Mouse (Mus musculus) megakaryocyte progenitor cell, adult 5-6 weeks (primary cell): ENCODE measurements at regions not wholly inside any gene's neighbourhood (a gene's known extent, or its start where the extent isn't known, plus 50 kb on each side); places are given as distances from the start of the nearest gene placed in this dataset.

ENCODE experiments used
- ATAC-seq: replicated peaks from 2 replicates; pipeline ENCODE4 v1.8.0; 2016; ENCODE audit warnings: mild to moderate bottlenecking, moderate TSS enrichment, inconsistent platforms; ENCODE audit not compliant: poor library complexity

- ATAC-seq = peak; percentile 65
Observed at GRCm38 (mm10) chr10:68378212-68378611, 99.7 kb upstream of the Arid5b start.

DNA sequence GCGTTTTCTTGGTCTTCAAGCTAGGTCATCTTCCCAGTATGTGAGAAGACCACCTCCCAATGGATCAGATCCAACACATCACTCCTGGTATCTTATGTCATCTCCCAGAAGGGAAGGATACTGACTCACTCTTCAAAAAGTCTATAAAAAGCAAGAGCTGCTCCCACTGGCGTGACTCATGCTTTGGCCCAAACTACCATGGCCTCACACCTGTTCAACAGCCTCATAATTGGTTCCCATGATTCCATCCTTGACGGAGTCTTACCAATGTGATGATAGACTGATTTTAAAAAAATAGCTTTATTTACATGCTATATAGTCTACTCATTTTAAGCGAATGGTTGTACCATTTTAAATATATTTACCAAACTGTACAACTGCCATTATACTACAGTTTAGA lies 98.9 kb upstream of the Arid5b start:
- ATAC-seq = no peak

DNA sequence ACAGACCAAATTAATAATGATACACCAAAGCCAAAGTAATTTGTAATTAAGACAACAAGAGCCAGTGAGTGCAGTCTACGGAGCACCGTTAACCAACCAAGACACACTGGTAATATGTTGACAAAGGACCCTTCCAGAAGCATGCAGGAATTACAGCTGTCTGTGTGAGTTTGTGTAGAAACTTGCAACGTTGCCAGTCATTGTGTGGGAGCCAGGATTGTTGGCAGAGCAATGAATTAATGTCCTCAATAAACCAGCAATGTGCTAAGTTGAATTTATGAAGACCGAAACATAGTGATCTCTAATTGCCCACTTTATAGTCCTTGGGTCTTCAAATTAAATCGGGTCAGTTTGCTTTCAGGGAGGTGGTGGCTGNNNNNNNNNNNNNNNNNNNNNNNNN lies 95.3 kb upstream of the Arid5b start:
- ATAC-seq = no peak

GRCm38 (mm10) chr10:68371785-68372184 lies 93.2 kb upstream of the Arid5b start:
- no peak for ATAC-seq

DNA sequence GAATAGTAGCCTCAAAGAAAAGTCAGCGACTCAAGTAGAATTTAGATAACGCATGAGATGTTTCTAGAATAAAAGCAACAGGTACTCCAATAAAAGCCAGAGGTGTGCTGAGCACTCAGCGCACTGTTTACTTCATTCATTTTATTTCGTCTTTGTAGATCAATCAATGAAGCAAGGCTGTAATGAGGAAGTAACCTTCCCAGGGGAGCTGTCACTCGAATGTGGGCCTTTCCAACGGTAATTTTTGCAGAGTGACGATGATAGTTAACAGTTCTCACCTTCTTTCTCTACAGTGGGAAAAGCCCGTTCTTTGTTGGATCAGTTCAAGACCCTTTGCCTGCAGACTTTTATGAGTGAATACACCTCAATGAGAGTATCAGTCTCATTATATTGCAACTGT lies 92.4 kb upstream of the Arid5b start:
- no peak for ATAC-seq

- ATAC-seq = no peak
Observed at GRCm38 (mm10) chr10:68366796-68367195, 88.3 kb upstream of the Arid5b start.

GRCm38 (mm10) chr10:68360765-68361483 lies 82.4 kb upstream of the Arid5b start:
- no peak for ATAC-seq

- ATAC-seq = no peak
Observed at GRCm38 (mm10) chr10:68359135-68359534, 80.6 kb upstream of the Arid5b start.

GRCm38 (mm10) chr10:68356973-68357372 lies 78.4 kb upstream of the Arid5b start:
- no peak for ATAC-seq

DNA sequence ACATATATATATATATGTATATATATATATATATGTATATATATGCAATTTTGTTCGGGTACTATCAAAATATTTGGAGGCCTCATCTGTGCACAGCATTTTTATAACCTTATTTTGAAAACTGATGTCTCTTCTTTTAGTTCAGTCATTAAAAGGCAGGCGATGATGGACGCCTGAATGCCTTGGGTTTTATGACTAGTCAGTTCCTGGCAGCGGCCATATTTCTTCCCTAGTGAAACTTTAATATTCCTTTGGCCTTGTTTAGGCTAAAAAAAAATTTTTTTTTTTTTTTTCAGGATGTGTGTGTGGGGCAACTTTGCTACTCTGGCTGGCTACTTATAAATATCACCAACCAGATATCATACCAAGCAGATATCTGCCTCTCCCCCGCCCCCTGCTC lies 78.0 kb upstream of the Arid5b start:
- ATAC-seq = no peak

DNA sequence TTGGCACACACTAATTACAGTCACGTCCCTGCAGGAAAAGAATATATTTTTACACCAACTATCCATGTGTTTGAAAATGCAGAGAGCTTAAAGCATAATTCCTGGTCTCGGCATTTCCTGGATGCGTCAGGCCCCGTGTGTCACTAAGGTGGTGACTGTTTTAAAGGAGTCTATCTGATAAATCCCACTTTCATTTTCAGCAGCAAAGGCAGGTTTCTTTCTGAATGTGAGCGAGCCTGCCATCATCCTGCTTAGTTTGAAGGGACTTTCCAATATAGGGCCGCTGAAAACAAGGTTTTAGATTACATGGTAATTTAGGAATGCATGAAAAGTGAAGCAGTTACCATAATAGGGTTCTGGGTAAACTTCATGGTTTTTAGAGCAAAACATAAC lies 77.5 kb upstream of the Arid5b start:
- no peak for ATAC-seq

DNA sequence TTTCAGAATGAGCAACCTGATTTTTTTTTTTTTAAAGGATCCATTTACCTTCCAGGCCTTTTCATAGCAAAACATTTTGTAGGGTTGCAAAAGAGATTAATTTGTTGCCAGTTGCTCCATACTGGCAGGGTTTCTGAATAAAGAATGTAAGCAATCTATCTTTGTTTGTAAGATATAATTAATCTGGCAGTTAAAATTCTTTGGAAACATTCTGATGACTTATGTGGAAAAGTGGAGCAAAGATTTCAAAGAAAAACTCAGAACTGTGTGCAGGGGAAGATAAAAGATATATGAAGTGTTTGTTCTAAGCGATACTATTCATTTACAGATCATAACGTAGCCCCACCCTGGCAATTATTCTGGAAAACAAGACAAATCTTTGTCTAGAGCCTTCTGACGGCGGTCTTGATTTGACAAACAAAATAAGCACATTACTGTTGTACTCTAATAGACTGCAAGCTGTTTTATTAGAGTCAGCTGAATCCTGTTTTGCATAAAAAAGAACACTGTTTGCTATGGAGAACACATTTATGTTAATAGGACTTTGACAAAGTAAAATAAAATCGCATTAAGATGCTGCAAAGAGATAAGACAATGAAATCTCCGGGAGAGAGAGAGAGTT lies 77.0 kb upstream of the Arid5b start:
- ATAC-seq = no peak

DNA sequence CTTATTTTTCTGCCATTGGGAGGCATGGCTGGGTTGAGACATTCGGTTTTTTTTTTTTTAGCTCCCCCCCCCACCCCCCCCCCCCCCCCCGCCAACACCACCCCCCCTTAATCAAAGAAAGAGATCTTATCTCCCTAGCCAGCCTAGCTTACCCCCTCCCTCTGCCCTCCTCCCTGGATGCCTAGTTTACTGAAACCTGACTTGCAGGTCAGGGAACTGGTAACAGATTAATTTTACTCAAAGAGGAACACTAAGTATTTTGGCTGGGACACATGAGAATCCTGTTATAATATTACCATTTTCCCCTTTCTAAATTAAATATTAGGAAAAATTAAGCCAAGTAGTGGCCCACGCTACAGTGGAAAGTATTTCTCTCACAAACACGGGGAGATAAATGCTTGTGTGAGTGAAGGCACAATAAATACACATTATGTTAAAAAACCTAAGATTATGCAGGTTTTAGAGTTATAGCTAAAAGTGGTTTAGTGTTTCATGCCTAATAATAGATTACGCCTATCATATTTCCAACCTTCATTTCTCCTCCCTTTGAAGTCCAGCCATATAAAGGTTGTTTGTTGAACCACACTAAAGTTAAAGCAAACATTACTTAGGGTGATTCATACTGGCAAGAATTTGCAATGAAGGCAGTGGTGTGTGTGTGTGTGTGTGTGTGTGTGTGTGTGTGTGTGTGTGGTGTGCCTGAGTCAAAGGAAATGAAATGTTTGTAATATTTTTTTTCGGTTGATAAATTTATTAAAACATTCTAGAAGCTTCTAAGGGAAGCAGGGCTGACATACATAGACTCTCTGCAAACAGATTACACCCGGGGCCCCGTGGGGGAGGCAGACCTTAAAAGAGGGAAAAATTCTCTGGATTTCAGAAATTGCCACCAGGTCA lies 76.0 kb upstream of the Arid5b start:
- no peak for ATAC-seq

DNA sequence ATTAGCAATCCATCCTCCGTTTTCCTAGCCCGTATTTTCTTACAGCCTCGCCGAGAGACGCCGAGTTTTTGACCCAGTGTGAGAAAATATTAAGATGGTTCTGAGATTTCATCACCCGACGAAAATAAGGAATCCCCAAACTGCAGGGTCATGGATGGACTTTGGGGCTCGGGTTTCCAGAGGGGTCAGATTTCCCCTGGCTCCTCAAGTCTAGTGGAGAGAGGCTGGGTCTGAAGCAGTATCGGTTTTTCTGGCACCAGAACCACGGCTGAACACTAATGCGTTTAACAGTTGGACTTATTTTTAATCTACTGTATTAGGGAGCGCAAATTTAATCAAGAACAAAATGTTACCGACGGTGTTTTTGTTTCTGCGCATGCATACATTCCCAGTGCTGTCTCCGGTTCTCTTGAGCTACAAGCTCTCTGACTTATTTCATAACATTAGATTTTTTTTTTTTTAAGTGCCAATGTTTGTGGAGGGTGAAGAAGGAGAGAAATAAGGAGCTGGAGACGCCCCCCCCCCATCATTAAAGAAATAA lies 75.2 kb upstream of the Arid5b start:
- ATAC-seq = no peak

- ATAC-seq = no peak
Observed at GRCm38 (mm10) chr10:68351841-68352555, 73.5 kb upstream of the Arid5b start.

- no peak for ATAC-seq
Observed at GRCm38 (mm10) chr10:68351441-68351840, 72.9 kb upstream of the Arid5b start.

GRCm38 (mm10) chr10:68350798-68351197 lies 72.3 kb upstream of the Arid5b start:
- ATAC-seq = no peak

- ATAC-seq = no peak
Observed at GRCm38 (mm10) chr10:68347806-68348205, 69.3 kb upstream of the Arid5b start.

DNA sequence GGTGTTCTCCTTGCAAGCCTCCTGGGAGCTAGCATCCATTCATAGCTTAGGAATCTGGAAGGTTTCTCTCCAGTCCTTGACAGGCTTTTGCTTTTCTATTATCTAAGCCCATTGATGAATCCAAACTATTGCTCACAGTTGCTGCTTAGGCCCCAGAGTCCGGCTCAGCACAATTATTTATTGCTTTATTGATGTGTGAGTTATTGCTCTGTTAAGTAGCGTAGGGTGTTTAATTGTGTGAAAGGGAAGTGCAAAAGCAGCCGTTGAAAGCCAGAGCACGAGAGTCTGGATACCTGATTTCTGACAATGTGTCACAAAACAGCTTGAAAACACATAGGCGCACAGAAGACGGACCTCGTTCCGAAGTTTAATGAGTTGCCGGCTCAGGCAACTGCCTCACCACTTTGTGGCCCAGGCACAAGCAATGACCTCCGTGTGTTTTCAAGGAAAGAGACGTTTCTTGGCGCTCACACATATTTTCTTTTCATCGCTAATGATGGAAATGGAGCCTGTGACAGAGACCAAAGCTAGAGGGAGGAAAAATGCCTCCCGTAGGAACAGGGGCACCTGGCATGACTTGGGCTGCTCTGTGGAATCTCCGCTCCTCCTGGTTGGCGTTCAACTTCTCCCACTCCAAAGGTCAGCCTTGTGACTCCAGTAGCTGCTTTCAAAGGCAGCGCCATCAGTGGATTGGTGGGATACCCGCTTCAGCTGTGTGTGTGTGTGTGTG lies 66.6 kb upstream of the Arid5b start:
- no peak for ATAC-seq

- no peak for ATAC-seq
Observed at GRCm38 (mm10) chr10:68344211-68344610, 65.7 kb upstream of the Arid5b start.
